Mouse (Mus musculus) adrenal gland, postnatal 0 days (tissue): ENCODE results near the gene Rgs9. TPM values are rescaled to one million over a fixed set of nuclear protein-coding genes. Genes with fewer than 3 reads are reported as not detected.

Experiments
- polyA plus RNA-seq: library from polyadenylated mRNA; unstranded; fragments of >200 nt; fragmentation: Nextera tagmentation; extraction: Ambion mirVana; gene quantifications from 2 replicates; pipeline ENCODE4 v1.2.1, GENCODE M21; 2015

Rgs9 gene
- 1.8 and 2.4 TPM in 2 replicates for polyA plus RNA-seq

DNA sequence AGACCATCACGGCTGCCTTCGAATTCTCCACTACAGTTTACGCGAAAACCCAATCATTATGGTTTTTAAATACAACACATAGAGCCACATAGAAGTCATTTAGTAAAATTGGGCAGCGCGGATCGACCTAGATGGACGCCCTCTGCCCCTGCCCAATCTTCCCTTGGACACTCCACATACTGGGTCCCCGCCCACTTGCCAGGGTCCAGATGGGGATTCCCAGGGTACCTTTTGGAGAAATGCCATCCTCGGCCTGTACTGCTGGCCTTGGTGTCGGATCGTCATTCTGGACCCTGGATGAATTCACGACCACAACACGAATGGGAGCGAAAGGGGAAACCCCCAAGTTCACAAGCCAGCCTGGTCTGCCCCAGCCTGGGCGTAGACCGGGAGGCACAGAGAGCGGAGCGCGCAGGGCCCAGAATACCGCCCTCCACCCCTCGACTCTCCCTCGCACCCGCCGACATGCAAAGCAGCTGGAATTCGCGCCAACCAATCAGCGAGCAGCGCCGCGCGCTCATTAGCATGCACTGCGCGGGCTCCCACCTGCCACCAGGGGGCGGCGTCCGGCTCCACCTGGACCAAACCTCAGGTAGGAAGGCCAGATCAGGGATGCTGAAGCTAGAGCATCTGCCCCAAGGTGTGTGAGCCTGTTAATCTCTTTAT lies at the start of gene Rgs9:
Rgs9 (minus strand) TSS at position 420 of the 666 bp plus-strand sequence.

Other genes starting within 250 kb of the Rgs9 start
- not detected in 2 replicates for gene E030025P04Rik, start 153.8 kb downstream of the Rgs9 start, polyA plus RNA-seq
- 38.6 and 56.1 TPM in 2 replicates for gene Gna13, start 64.7 kb upstream of the Rgs9 start, polyA plus RNA-seq
- gene 9930022D16Rik, start 115.8 kb upstream of the Rgs9 start, polyA plus RNA-seq: 0.05 TPM in 1 of 2 replicates, not detected in the other
- gene Amz2, start 127.8 kb upstream of the Rgs9 start, polyA plus RNA-seq: 31.9 and 37.9 TPM in 2 replicates
- 5.3 and 10.5 TPM in 2 replicates for gene Arsg, start 175.2 kb upstream of the Rgs9 start, polyA plus RNA-seq
- 4.2 TPM in 2 replicates for gene Slc16a6, start 175.5 kb upstream of the Rgs9 start, polyA plus RNA-seq